Mouse (Mus musculus): ENCODE measurements around the gene Polr2g. TPM values are rescaled to one million over a fixed set of nuclear protein-coding genes. Genes with fewer than 3 reads are reported as not detected.

The Polr2g gene
- polyA plus RNA-seq, 1 experiment from 2014 or later, result 105 TPM

DNA sequence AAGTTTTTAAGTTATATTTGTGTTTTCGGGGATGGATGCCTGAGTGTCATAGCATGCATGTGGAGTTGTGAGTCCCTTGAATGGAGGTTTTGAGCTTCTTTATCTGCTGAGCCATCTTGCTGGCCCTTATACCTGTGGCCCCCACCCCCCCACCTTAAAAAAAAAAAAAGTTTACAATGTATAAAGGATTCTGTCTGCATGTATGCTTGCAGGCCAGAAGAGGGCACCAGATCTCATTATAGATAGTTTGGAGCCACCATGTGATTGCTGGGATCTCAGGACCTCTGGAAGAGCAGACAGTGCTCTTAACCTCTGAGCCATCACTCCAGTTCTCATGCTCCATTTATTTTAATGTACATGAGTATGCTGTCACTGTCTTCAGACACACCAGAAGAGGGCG, 51.0 kb downstream of the Polr2g start:
- H3K4me2 ChIP-seq, result no peak overlapping the region
- no peaks in the 10 kb centered on the region for H3K9me3 ChIP-seq (replicated peaks)
- H3K9ac ChIP-seq, result no peak overlapping the region
- no peak for ATAC-seq
- 66% methylated on average over 2 of the region's 2 CpGs for WGBS (ENCODE audit: insufficient replicate concordance)
- H3K27ac ChIP-seq, result no peak overlapping the region
- peaks cover 16% of the 10 kb centered on the region for H3K4me1 ChIP-seq
- H3K36me3 ChIP-seq, result peaks cover 97% of the 10 kb centered on the region
- no peaks in the 10 kb centered on the region for H3K27me3 ChIP-seq (replicated peaks)
- H3K4me3 ChIP-seq, result no peak overlapping the region

DNA sequence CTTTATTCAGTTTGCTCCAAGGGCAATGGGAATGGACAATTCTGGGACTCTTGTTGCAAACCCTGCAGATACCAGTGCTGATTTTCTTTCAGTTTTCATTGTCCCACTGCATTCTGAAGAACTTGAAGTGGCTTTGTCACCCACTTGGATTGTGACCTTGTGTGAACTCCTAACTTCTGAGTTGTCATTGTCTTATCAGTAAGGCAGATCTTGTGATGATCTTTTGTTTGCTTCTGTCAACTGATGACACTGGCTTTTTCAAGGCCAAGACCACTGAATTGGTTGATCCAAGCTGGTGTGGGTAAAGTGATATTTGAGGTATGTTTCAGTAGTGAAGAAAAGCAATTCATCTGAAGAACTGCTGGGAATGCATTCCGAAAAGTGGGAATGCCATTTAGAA, 53.0 kb downstream of the Polr2g start:
- no peak for ATAC-seq
- H3K4me3 ChIP-seq, result no peak overlapping the region
- H3K27me3 ChIP-seq (replicated peaks), result no peaks in the 10 kb centered on the region
- no peak overlapping the region for H3K27ac ChIP-seq
- 87% methylated on average over 1 of the region's 1 CpGs for WGBS (ENCODE audit: insufficient replicate concordance)
- peaks cover 83% of the 10 kb centered on the region for H3K36me3 ChIP-seq
- peaks cover 26% of the 10 kb centered on the region for H3K4me1 ChIP-seq
- no peak overlapping the region for H3K9ac ChIP-seq
- no peaks in the 10 kb centered on the region for H3K9me3 ChIP-seq (replicated peaks)
- H3K4me2 ChIP-seq, result no peak overlapping the region

Other genes with a start within 250 kb of the Polr2g start
- gene Slc22a8, start 207.3 kb downstream of the Polr2g start, polyA plus RNA-seq (2016; fragmentation: Nextera tagmentation; extraction: Ambion mirVana), result 1.6 and 1.7 TPM in 2 replicates
- not detected in 2 replicates for gene Slc22a6, start 180.5 kb downstream of the Polr2g start, polyA plus RNA-seq (2016; fragmentation: Nextera tagmentation; extraction: Ambion mirVana)
- not detected in 2 replicates for gene Chrm1, start 134.8 kb downstream of the Polr2g start, polyA plus RNA-seq (2016; fragmentation: Nextera tagmentation; extraction: Ambion mirVana)
- 133 and 141 TPM in 2 replicates for gene Slc3a2, start 75.2 kb downstream of the Polr2g start, polyA plus RNA-seq (2016; fragmentation: Nextera tagmentation; extraction: Ambion mirVana)
- 87.1 and 95.9 TPM in 2 replicates for gene Wdr74, start 62.8 kb downstream of the Polr2g start, polyA plus RNA-seq (2016; fragmentation: Nextera tagmentation; extraction: Ambion mirVana)
- gene 1700092M07Rik, start 57.9 kb downstream of the Polr2g start, polyA plus RNA-seq (2016; fragmentation: Nextera tagmentation; extraction: Ambion mirVana), result 2.1 and 2.3 TPM in 2 replicates
- 56.2 and 58.4 TPM in 2 replicates for gene Stx5a, start 57.2 kb downstream of the Polr2g start, polyA plus RNA-seq (2016; fragmentation: Nextera tagmentation; extraction: Ambion mirVana)
- 116 and 130 TPM in 2 replicates for gene Nxf1, start 41.5 kb downstream of the Polr2g start, polyA plus RNA-seq (2016; fragmentation: Nextera tagmentation; extraction: Ambion mirVana)
- 77.4 and 80.0 TPM in 2 replicates for gene Tmem223, start 27.6 kb downstream of the Polr2g start, polyA plus RNA-seq (2016; fragmentation: Nextera tagmentation; extraction: Ambion mirVana)
- gene Tmem179b, start 24.1 kb downstream of the Polr2g start, polyA plus RNA-seq (2016; fragmentation: Nextera tagmentation; extraction: Ambion mirVana), result 99.1 and 104 TPM in 2 replicates
- 21.8 and 23.1 TPM in 2 replicates for gene Taf6l, start 12.2 kb downstream of the Polr2g start, polyA plus RNA-seq (2016; fragmentation: Nextera tagmentation; extraction: Ambion mirVana)
- 2.3 and 2.8 TPM in 2 replicates for gene Zbtb3, start 4.0 kb upstream of the Polr2g start, polyA plus RNA-seq (2016; fragmentation: Nextera tagmentation; extraction: Ambion mirVana)
- 29.6 and 31.6 TPM in 2 replicates for gene Ttc9c, start 20.8 kb upstream of the Polr2g start, polyA plus RNA-seq (2016; fragmentation: Nextera tagmentation; extraction: Ambion mirVana)
- gene Hnrnpul2, start 21.4 kb upstream of the Polr2g start, polyA plus RNA-seq (2016; fragmentation: Nextera tagmentation; extraction: Ambion mirVana), result 3.5 and 3.6 TPM in 2 replicates
- gene AC129217.1, start 31.2 kb upstream of the Polr2g start, polyA plus RNA-seq (2016; fragmentation: Nextera tagmentation; extraction: Ambion mirVana), result 0.26 TPM in 1 of 2 replicates, not detected in the other
- gene Bscl2, start 38.9 kb upstream of the Polr2g start, polyA plus RNA-seq (2016; fragmentation: Nextera tagmentation; extraction: Ambion mirVana), result 37.0 and 45.2 TPM in 2 replicates
- gene Gng3, start 40.6 kb upstream of the Polr2g start, polyA plus RNA-seq (2016; fragmentation: Nextera tagmentation; extraction: Ambion mirVana), result 0.62 and 0.65 TPM in 2 replicates
- gene Lrrn4cl, start 52.2 kb upstream of the Polr2g start, polyA plus RNA-seq (2016; fragmentation: Nextera tagmentation; extraction: Ambion mirVana), result 0.11 TPM in 1 of 2 replicates, not detected in the other
- 133 and 135 TPM in 2 replicates for gene Ubxn1, start 72.9 kb upstream of the Polr2g start, polyA plus RNA-seq (2016; fragmentation: Nextera tagmentation; extraction: Ambion mirVana)
- gene Uqcc3, start 82.3 kb upstream of the Polr2g start, polyA plus RNA-seq (2016; fragmentation: Nextera tagmentation; extraction: Ambion mirVana), result 40.6 and 43.4 TPM in 2 replicates
- 76.1 and 80.4 TPM in 2 replicates for gene Lbhd1, start 85.2 kb upstream of the Polr2g start, polyA plus RNA-seq (2016; fragmentation: Nextera tagmentation; extraction: Ambion mirVana)
- gene Gm49403, start 85.4 kb upstream of the Polr2g start, polyA plus RNA-seq (2016; fragmentation: Nextera tagmentation; extraction: Ambion mirVana), result not detected in 2 replicates
- gene 1810009A15Rik, start 90.3 kb upstream of the Polr2g start, polyA plus RNA-seq (2016; fragmentation: Nextera tagmentation; extraction: Ambion mirVana), result 107 and 111 TPM in 2 replicates
- gene Gm49416, start 90.3 kb upstream of the Polr2g start, polyA plus RNA-seq (2016; fragmentation: Nextera tagmentation; extraction: Ambion mirVana), result not detected in 2 replicates
- gene Ints5, start 94.4 kb upstream of the Polr2g start, polyA plus RNA-seq (2016; fragmentation: Nextera tagmentation; extraction: Ambion mirVana), result 39.9 and 40.8 TPM in 2 replicates
- gene Ganab, start 99.5 kb upstream of the Polr2g start, polyA plus RNA-seq (2016; fragmentation: Nextera tagmentation; extraction: Ambion mirVana), result 61.9 TPM in 2 replicates
- 28.4 and 31.7 TPM in 2 replicates for gene B3gat3, start 121.8 kb upstream of the Polr2g start, polyA plus RNA-seq (2016; fragmentation: Nextera tagmentation; extraction: Ambion mirVana)
- gene Rom1, start 130.8 kb upstream of the Polr2g start, polyA plus RNA-seq (2016; fragmentation: Nextera tagmentation; extraction: Ambion mirVana), result 3.0 and 3.4 TPM in 2 replicates
- gene Eml3, start 131.0 kb upstream of the Polr2g start, polyA plus RNA-seq (2016; fragmentation: Nextera tagmentation; extraction: Ambion mirVana), result 21.3 and 23.0 TPM in 2 replicates
- 138 and 140 TPM in 2 replicates for gene Mta2, start 143.3 kb upstream of the Polr2g start, polyA plus RNA-seq (2016; fragmentation: Nextera tagmentation; extraction: Ambion mirVana)
- gene Tut1, start 155.3 kb upstream of the Polr2g start, polyA plus RNA-seq (2016; fragmentation: Nextera tagmentation; extraction: Ambion mirVana), result 26.0 and 27.7 TPM in 2 replicates
- gene Eef1g, start 168.5 kb upstream of the Polr2g start, polyA plus RNA-seq (2016; fragmentation: Nextera tagmentation; extraction: Ambion mirVana), result 358 and 366 TPM in 2 replicates
- 1.8 and 2.0 TPM in 2 replicates for gene Ahnak, start 190.7 kb upstream of the Polr2g start, polyA plus RNA-seq (2016; fragmentation: Nextera tagmentation; extraction: Ambion mirVana)